Mouse (Mus musculus): ENCODE measurements around the gene Clint1. TPM values are rescaled to one million over a fixed set of nuclear protein-coding genes. Genes with fewer than 3 reads are reported as not detected.
A peak's percentile ranks its signal among the peaks of the same experiment; 100 is the strongest.

The Clint1 gene
- polyA plus RNA-seq, 1 experiment from 2014 or later: 111 TPM

DNA sequence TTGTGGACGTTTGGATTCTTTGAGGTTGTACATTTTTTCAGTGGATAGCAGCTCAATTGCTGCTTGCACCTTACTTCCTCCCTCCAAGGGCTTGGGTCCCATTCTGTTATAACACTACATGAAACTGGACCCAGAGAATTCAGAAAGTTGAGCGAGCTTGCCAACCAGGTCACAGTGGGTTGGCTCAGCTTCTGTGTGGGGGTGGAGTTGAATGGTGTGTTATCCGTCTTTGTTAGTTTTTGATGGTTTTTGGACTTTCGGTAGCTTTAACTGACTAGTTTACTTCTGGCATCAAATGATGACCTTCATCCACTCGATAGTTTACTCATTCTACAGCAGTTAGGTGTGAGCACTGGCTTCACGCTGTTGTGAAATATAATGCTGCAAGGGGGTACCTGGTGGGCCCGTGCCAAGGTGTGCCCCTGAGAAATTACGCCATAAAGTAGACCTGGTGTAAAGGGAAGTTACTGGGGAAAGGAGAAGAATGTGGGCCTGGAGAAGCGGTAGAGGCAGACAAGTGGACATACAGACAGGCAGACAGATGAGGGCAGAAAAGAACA is 36.7 kb downstream of the Clint1 start:
- H3K9me3 ChIP-seq (replicated peaks): no peaks in the 10 kb centered on the region
- H3K9ac ChIP-seq: no peak overlapping the region
- H3K27me3 ChIP-seq (replicated peaks): no peaks in the 10 kb centered on the region
- 82% methylated on average over 9 of the region's 9 CpGs for WGBS (ENCODE audit: insufficient replicate concordance)
- H3K27ac ChIP-seq: no peak overlapping the region; the same call in 1 of the 2 replicates
- peaks cover 2% of the 10 kb centered on the region; the same call in 1 of the 2 replicates for H3K4me1 ChIP-seq
- peaks cover 97% of the 10 kb centered on the region for H3K36me3 ChIP-seq
- H3K4me2 ChIP-seq: no peak overlapping the region
- H3K4me3 ChIP-seq: no peak overlapping the region
- ATAC-seq: peak; percentile 25; the same call in 1 of the 2 replicates

DNA sequence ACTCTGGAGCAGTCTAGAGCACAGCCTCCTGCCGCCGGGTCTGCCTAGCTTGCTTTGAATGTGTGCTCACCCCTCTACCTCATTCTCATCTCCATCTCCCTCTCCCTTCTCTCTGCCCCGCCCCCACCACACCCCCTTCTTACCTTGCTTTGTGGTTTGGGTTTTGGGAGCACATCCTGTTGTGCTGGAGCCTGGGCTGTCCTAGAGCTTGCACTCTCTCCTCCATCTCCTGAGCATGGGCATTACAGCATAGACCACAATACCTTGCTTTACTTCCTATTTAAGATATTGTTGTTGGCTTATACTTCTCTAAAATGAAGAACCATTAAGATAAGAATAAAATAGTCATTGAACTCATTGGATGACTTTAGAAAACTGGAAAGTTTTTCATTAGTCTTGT is 38.1 kb downstream of the Clint1 start:
- H3K36me3 ChIP-seq: peaks cover 100% of the 10 kb centered on the region
- no peak for ATAC-seq
- H3K27me3 ChIP-seq (replicated peaks): no peaks in the 10 kb centered on the region

DNA sequence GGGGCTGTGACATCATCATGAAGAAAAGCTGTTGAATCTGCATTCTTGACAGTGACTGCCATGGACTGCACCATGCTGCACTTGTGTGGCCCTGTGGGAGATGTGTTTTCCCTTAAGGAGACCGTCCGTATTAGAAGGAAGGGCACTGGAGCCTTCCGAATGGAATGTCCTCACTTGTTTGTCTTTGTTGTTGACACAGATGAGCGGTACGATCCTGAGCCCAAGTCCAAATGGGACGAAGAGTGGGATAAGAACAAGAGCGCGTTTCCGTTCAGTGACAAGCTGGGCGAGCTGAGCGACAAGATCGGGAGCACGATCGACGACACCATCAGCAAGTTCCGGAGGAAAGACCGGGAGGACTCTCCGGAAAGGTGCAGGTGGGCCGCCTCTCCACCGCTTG is 38.6 kb downstream of the Clint1 start:
- Histone ChIP-seq H3K27ac (no peak overlapping the region), H3K4me3 (no peak overlapping the region), H3K9me3 (replicated peaks) (no peaks in the 10 kb centered on the region), H3K27me3 (replicated peaks) (no peaks in the 10 kb centered on the region), H3K4me2 (no peak overlapping the region), H3K9ac (no peak overlapping the region), H3K36me3 (peaks cover 100% of the 10 kb centered on the region), H3K4me1 (no peaks in the 10 kb centered on the region)
- ATAC-seq: no peak
- 92% methylated on average over 20 of the region's 20 CpGs for WGBS (ENCODE audit: insufficient replicate concordance)

More for the DNA sequence above, 38.1 kb downstream of the Clint1 start:
- no peak overlapping the region for H3K9ac ChIP-seq
- 77% methylated on average over 3 of the region's 3 CpGs for WGBS (ENCODE audit: insufficient replicate concordance)
- no peaks in the 10 kb centered on the region for H3K4me1 ChIP-seq
- no peaks in the 10 kb centered on the region for H3K9me3 ChIP-seq (replicated peaks)
- H3K4me2 ChIP-seq: no peak overlapping the region
- H3K27ac ChIP-seq: no peak overlapping the region
- H3K4me3 ChIP-seq: no peak overlapping the region

DNA sequence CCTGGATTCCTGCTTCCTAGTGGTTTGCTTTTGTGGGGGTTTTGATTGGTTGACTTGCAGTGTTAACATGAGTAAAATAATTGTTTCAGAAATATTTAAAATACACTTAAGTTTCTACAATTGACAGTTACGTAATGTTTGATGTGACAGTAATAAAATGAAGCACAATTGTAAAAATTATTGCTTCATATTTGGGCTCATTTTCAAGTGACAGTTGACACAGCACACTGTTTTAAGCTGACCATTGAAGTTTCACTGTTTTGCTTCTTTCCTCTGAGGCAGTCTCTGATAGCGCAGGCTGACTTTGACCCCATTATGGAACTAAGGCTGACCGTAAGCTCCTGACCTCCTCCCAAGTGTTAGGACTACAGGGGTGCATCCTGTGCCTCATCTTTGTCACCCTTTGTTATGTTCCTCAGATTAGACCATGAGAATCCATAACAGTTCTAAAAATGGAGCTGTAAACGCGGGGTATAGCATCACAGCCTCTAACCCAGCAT is 41.1 kb downstream of the Clint1 start:
- Histone ChIP-seq H3K4me2 (no peak overlapping the region), H3K4me1 (no peaks in the 10 kb centered on the region), H3K27ac (no peak overlapping the region), H3K27me3 (replicated peaks) (no peaks in the 10 kb centered on the region), H3K9me3 (replicated peaks) (no peaks in the 10 kb centered on the region), H3K9ac (no peak overlapping the region), H3K4me3 (no peak overlapping the region), H3K36me3 (peaks cover 98% of the 10 kb centered on the region)
- ATAC-seq: no peak
- WGBS (ENCODE audit: insufficient replicate concordance): 86% methylated on average over 5 of the region's 5 CpGs

DNA sequence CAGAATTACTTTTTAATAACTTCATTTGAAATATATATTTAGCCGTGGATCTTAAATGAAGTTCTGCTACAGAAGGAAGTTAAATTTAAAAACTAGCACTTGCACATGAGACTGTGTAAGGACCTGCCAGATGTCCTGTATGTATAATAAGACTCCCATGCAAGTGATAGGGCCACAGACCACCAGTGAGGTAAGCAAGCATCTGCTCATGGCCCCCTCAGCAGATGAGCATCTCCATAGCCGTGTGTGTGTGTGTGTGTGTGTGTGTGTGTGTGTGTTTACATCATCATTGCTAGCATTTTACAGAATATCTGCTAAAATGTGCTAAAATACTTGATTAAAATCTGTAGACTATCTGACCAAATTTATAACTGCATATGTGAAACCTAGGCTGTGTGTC is 45.5 kb downstream of the Clint1 start:
- no peak overlapping the region for H3K27ac ChIP-seq
- peaks cover 93% of the 10 kb centered on the region for H3K36me3 ChIP-seq

DNA sequence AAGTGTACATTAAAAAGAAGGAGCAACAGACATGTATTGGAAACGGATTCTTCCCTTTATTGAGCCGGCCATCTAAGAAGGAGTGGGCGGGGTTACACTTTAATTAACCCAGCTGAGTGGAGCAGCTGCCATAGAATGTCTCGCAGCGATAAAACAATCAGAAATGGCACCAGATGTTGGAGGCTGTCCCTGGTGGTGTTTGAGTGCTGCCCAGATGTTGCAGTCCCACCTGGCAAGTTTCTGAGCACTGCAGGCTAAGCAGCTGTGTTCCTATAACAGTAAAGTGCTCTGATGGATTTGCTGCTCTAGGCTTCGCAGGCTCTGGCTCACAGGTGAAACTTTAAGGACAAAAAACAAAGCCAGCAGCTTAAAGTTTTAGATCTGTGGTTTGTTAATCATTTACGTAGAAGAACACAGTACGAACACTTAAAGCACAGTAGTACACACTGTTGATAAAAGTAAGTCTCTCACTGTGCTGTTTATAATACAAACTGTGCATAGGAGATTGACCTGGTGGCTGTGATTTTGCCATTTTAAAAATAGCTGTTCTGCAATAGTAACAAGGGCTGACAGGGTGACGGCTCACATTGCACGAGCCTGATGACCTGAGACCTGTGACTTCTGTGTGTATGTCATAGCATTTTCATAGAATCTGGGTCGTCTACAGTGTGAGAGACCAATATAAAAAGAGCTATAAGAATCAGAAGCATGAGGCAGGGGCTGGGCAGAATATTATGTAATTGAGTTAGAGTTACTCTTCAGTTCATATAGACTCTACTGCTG is 48.6 kb downstream of the Clint1 start:
- Histone ChIP-seq H3K36me3 (peaks cover 83% of the 10 kb centered on the region), H3K4me3 (no peak overlapping the region), H3K9ac (no peak overlapping the region), H3K27me3 (replicated peaks) (no peaks in the 10 kb centered on the region), H3K4me1 (peaks cover 9% of the 10 kb centered on the region), H3K27ac (no peak overlapping the region), H3K9me3 (replicated peaks) (no peaks in the 10 kb centered on the region), H3K4me2 (no peak overlapping the region)
- 87% methylated on average over 11 of the region's 11 CpGs for WGBS (ENCODE audit: insufficient replicate concordance)
- no peak for ATAC-seq

More for the DNA sequence above, 45.5 kb downstream of the Clint1 start:
- ATAC-seq: no peak
- H3K4me3 ChIP-seq: no peak overlapping the region
- no peak overlapping the region for H3K4me2 ChIP-seq
- WGBS (ENCODE audit: insufficient replicate concordance): 71% methylated on average over 2 of the region's 2 CpGs
- no peaks in the 10 kb centered on the region for H3K27me3 ChIP-seq (replicated peaks)
- no peaks in the 10 kb centered on the region for H3K4me1 ChIP-seq
- H3K9ac ChIP-seq: no peak overlapping the region
- H3K9me3 ChIP-seq (replicated peaks): no peaks in the 10 kb centered on the region

DNA sequence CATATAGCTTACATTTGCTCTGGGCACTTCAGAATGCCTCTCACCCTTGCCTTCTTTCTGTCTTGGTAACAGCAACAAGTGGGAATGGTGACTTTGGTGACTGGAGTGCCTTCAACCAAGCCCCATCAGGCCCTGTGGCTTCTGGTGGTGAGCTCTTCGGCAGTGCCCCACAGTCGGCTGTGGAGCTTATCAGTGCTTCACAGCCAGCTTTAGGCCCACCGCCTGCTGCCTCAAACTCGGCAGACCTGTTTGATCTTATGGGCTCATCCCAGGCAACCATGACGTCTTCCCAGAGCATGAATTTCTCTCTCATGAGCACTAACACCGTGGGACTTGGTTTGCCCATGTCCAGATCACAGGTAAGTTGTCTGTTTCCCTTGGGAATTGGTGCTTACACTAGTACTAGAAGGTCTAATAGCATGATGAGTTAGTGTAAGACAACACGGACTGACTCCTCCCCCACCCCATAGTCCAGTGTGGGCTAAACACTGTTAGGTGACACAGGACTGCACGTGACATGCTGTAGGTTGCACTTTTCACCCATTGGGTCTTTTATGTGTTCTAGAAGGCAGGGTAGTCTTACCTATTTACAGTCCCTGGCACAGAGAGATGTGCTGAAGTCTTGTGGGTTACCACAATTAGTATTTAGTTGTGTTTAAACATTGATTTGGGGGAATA is 54.4 kb downstream of the Clint1 start:
- peak overlapping the region; percentile 35; the same call in 1 of the 2 replicates for H3K9ac ChIP-seq
- no peaks in the 10 kb centered on the region for H3K27me3 ChIP-seq (replicated peaks)
- H3K9me3 ChIP-seq (replicated peaks): no peaks in the 10 kb centered on the region
- peaks cover 33% of the 10 kb centered on the region for H3K4me1 ChIP-seq
- H3K27ac ChIP-seq: peak overlapping the region; percentile 89
- peaks cover 82% of the 10 kb centered on the region for H3K36me3 ChIP-seq
- peak overlapping the region; percentile 9; the same call in 1 of the 2 replicates for H3K4me3 ChIP-seq
- H3K4me2 ChIP-seq: peak overlapping the region; percentile 52
- ATAC-seq: peak; percentile 98
- WGBS (ENCODE audit: insufficient replicate concordance): 37% methylated on average over 8 of the region's 8 CpGs

DNA sequence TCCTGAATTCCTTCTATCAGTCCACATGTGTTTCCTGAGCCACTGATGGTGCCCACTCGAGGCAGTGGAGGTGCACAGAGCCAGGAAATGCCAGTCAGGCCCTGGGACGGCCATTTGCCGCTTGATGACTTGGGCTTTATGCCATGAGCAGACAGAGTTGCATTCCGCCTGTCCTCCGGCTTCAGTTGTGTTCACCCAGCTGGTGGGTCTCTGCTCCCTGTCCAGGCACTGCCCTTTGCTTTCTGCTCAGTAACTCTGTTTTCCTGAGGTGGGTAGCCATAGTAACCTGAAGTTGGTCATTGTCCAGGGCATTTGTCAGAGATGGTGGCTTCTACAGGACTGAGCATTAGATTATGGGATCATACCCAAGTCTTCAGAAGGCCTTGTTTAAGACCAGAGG is 55.5 kb downstream of the Clint1 start:
- Histone ChIP-seq H3K27ac (peak overlapping the region; percentile 89; the same call in 1 of the 2 replicates), H3K4me1 (peaks cover 33% of the 10 kb centered on the region), H3K4me3 (no peak overlapping the region), H3K36me3 (peaks cover 84% of the 10 kb centered on the region), H3K9me3 (replicated peaks) (no peaks in the 10 kb centered on the region), H3K27me3 (replicated peaks) (no peaks in the 10 kb centered on the region), H3K9ac (no peak overlapping the region), H3K4me2 (no peak overlapping the region)
- WGBS (ENCODE audit: insufficient replicate concordance): 83% methylated on average over 5 of the region's 5 CpGs
- ATAC-seq: no peak

DNA sequence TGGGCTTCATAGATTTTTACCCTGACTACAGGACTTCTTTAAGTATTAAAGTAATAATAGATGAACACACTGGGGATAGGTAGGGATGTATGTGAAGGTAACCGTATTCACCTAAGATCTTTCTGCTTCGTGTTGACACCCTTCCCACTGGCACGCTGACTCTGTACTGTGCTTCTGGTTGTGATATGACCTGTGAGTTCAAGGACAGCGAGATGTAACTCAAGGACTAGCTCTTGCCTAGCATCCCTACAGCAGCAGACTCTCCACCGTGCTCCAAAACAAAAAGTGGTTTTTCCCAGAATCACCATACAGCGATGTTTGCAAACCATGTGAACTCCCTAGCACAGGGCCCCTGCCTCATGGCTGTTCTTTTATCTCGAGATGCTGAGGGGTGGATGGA is 56.2 kb downstream of the Clint1 start:
- H3K9ac ChIP-seq: no peak overlapping the region
- H3K27ac ChIP-seq: no peak overlapping the region
- H3K4me2 ChIP-seq: no peak overlapping the region
- no peaks in the 10 kb centered on the region for H3K9me3 ChIP-seq (replicated peaks)
- no peaks in the 10 kb centered on the region for H3K27me3 ChIP-seq (replicated peaks)
- 81% methylated on average over 7 of the region's 7 CpGs for WGBS (ENCODE audit: insufficient replicate concordance)
- peaks cover 30% of the 10 kb centered on the region for H3K4me1 ChIP-seq
- no peak overlapping the region for H3K4me3 ChIP-seq
- no peak for ATAC-seq
- H3K36me3 ChIP-seq: peaks cover 77% of the 10 kb centered on the region

DNA sequence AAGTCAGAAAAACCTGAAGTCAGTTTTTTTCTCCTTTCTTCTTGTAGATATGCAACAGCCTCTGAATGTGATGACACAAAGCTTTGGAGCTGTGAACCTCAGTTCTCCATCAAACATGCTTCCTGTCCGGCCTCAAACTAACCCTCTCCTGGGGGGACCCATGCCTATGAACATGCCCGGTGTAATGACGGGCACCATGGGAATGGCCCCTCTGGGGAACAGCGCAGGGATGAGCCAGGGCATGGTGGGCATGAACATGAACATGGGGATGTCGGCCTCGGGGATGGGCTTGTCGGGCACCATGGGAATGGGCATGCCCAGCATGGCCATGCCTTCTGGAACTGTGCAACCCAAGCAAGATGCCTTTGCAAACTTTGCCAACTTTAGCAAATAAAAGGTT is 57.0 kb downstream of the Clint1 start:
- Histone ChIP-seq H3K4me2 (no peak overlapping the region), H3K4me3 (no peak overlapping the region), H3K36me3 (peaks cover 69% of the 10 kb centered on the region), H3K27me3 (replicated peaks) (no peaks in the 10 kb centered on the region), H3K27ac (no peak overlapping the region), H3K4me1 (peaks cover 28% of the 10 kb centered on the region), H3K9me3 (replicated peaks) (no peaks in the 10 kb centered on the region), H3K9ac (no peak overlapping the region)
- 92% methylated on average over 7 of the region's 7 CpGs for WGBS (ENCODE audit: insufficient replicate concordance)
- no peak for ATAC-seq

DNA sequence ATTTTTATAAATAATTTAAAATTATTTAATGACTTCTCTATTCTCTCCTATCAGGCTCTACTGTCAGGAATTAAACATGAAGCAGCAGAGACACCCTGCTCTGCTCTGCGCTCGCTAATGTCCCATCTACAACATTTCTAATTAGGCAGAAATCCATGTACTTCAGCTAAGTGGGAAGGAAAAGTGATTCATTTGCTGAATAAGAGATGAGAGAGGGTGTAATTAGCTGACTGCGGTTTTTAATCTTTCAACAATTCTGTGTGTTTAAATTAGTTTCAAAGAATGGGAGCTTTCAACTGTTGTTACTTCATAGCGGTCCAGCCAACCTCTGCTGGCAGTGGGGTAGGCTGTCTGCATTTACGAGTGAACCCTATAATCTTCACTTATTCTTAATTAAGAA is 58.9 kb downstream of the Clint1 start:
- 90% methylated on average over 5 of the region's 5 CpGs for WGBS (ENCODE audit: insufficient replicate concordance)
- peaks cover 63% of the 10 kb centered on the region for H3K36me3 ChIP-seq
- no peak for ATAC-seq

DNA sequence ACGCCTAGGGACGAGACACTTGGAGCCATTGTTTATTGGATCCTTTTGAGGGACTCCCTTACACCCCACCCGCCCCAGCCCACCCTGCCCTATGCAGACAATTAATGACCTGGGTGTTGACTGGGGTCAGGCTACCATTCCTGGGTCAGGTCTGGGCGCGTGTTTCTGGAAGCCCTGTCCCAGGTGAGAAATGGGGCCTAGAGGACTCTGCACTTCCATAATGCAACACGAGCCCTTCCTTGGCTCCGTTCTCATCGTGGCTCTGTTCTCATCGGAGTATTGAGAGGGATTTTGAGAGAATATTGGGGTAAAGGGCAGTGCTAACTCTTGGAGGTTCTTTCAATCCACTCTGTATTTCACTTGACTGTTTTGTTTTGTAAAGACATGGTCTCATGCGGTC is 64.3 kb downstream of the Clint1 start:
- Histone ChIP-seq H3K36me3 (peaks cover 12% of the 10 kb centered on the region), H3K27me3 (replicated peaks) (0 out of 2 replicates have a peak, but pooled peaks cover 6% of the 10 kb centered on the region), H3K9ac (no peak overlapping the region), H3K4me1 (0 out of 2 replicates have a peak, but pooled peaks cover 5% of the 10 kb centered on the region), H3K4me3 (no peak overlapping the region), H3K9me3 (replicated peaks) (no peaks in the 10 kb centered on the region), H3K4me2 (no peak overlapping the region), H3K27ac (no peak overlapping the region)
- 80% methylated on average over 10 of the region's 10 CpGs for WGBS (ENCODE audit: insufficient replicate concordance)
- no peak for ATAC-seq

More for the DNA sequence above, 58.9 kb downstream of the Clint1 start:
- Histone ChIP-seq H3K4me1 (peaks cover 21% of the 10 kb centered on the region), H3K4me2 (no peak overlapping the region), H3K27ac (no peak overlapping the region), H3K9me3 (replicated peaks) (no peaks in the 10 kb centered on the region), H3K4me3 (no peak overlapping the region), H3K9ac (no peak overlapping the region), H3K27me3 (replicated peaks) (no peaks in the 10 kb centered on the region)

Measured in liver, embryonic 12.5 days (tissue).